Mouse (Mus musculus): ENCODE measurements around the gene Itsn2.

DNA sequence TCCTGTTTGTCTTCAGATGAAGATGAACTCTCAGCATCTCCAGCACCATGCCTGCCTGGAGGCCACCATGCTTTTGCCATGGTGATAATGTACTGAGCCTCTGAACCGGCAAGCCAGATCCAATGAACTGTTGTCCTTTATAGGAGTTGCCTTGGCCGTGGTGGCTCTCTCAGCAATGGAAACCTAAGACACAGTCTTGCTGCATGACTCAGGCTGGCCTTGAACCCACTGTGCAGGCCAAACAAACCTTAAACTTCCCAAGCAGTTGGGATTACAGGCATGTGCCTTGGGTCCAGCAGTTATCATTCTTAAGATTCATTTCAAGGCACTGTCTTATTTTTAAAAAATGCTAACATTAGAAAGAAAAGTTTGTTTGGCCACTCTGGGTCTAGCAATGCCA lies 4.6 kb upstream of the Itsn2 start:
- TF ChIP-seq CTCF (conservative IDR thresholded peaks at IDR 0.05 in 1 of 2, IDR thresholded peaks at IDR 0.05 in 1 of 2; ENCODE audit: low read depth in 2 of 2, low read length in 2 of 2) = no peak
- no peak for TF ChIP-seq CHD1 (IDR thresholded peaks at IDR 0.05; ENCODE audit: low read depth, low read length)
- no peak for TF ChIP-seq POLR2A (IDR thresholded peaks at IDR 0.05; ENCODE audit: low read depth, low read length)
- TF ChIP-seq NRF1 (IDR thresholded peaks at IDR 0.05; ENCODE audit: low read depth, low read length) = no peak
